Mouse (Mus musculus) intestine, embryonic 16.5 days (tissue): Measurements from ENCODE around the gene Abhd17a. TPM values are rescaled to one million over a fixed set of nuclear protein-coding genes. Genes with fewer than 3 reads are reported as not detected.
A peak's percentile ranks its signal among the peaks of the same experiment; 100 is the strongest.

Experiments
- ATAC-seq: fragments of 200-750 bp; cut with Nextera tagmentation; 2 replicates; pipeline ENCODE4 v1.8.0; 2017; ENCODE audit warnings: moderate TSS enrichment, moderate library complexity
- H3K27ac ChIP-seq: fragments of 300-500 bp; sonication (generic); 2 replicates; pipeline ENCODE4 v1.5.1; 2014; ENCODE audit warnings: mild to moderate bottlenecking, low read length
- H3K27me3 ChIP-seq: fragments of 300-500 bp; sonication (generic); replicated peaks from 2 replicates; pipeline ENCODE4 v1.6.1; 2014; ENCODE audit warnings: low read length, control low read depth, mixed read lengths; ENCODE audit not compliant: control insufficient read depth, insufficient read depth
- H3K36me3 ChIP-seq: fragments of 300-500 bp; sonication (generic); 2 replicates; pipeline ENCODE4 v1.6.1; 2014; ENCODE audit warnings: low read length, control low read depth; ENCODE audit not compliant: control insufficient read depth, insufficient read depth
- H3K4me1 ChIP-seq: fragments of 300-500 bp; sonication (generic); 2 replicates; pipeline ENCODE4 v1.6.1; 2014; ENCODE audit warnings: low read length, control low read depth, mixed read lengths; ENCODE audit not compliant: control insufficient read depth, insufficient read depth
- H3K4me2 ChIP-seq: fragments of 300-500 bp; sonication (generic); 2 replicates; pipeline ENCODE4 v1.6.1; 2014; ENCODE audit warnings: low read depth, low read length, control low read depth
- H3K4me3 ChIP-seq: fragments of 300-500 bp; sonication (generic); 2 replicates; pipeline ENCODE4 v1.5.1; 2014; ENCODE audit warnings: mild to moderate bottlenecking, low read length
- H3K9ac ChIP-seq: fragments of 300-500 bp; sonication (generic); 2 replicates; pipeline ENCODE4 v1.6.1; 2014; ENCODE audit warnings: low read depth, low read length
- H3K9me3 ChIP-seq: fragments of 300-500 bp; sonication (generic); 2 replicates; pipeline ENCODE4 v1.6.1; 2016; ENCODE audit warnings: low read length, control low read depth; ENCODE audit not compliant: control insufficient read depth
- WGBS: fragments of 180-500 bp; shearing (Covaris S2); extraction: QIAGEN DNeasy Blood & Tissue Kit; methylation state at CpG from one replicate; pipeline ENCODE4 v1.1.7; 2014; 5-methylcytosine and 5-hydroxymethylcytosine counted together
- polyA plus RNA-seq: library from polyadenylated mRNA; unstranded; fragments of >200 nt; fragmentation: Nextera tagmentation; extraction: Ambion mirVana; gene quantifications from 2 replicates; pipeline ENCODE4 v1.2.1, GENCODE M21; 2015

Gene Abhd17a
- polyA plus RNA-seq, 1 experiment from 2014 or later: 63.1 TPM

DNA sequence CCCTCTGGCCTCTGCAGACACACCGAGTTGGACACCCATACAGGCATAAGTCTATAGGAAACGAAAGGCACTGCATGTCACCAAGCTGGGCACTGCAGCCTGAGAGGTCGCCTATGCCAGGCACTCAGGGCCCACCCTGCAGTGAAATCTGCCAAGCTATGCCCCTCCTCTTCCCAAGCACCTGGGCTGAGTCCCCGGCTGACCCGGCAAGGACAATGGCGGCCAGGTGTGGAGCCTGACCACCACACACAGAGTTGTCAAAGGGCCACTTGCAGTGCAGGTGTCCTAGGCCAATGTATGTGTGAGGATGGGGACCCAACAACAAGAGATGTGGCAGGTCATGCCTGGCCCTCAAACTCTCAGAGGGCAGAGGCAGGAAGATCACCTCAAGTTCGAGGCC, 30.7 kb downstream of the Abhd17a start:
- Histone ChIP-seq H3K4me2 (no peak overlapping the region), H3K9ac (no peak overlapping the region), H3K4me1 (peaks cover 31% of the 10 kb centered on the region), H3K27me3 (no peaks in the 10 kb centered on the region), H3K36me3 (no peaks in the 10 kb centered on the region), H3K27ac (no peak overlapping the region), H3K9me3 (no peaks in the 10 kb centered on the region), H3K4me3 (no peak overlapping the region)
- 85% methylated on average over 7 of the region's 7 CpGs for WGBS
- ATAC-seq: no peak

DNA sequence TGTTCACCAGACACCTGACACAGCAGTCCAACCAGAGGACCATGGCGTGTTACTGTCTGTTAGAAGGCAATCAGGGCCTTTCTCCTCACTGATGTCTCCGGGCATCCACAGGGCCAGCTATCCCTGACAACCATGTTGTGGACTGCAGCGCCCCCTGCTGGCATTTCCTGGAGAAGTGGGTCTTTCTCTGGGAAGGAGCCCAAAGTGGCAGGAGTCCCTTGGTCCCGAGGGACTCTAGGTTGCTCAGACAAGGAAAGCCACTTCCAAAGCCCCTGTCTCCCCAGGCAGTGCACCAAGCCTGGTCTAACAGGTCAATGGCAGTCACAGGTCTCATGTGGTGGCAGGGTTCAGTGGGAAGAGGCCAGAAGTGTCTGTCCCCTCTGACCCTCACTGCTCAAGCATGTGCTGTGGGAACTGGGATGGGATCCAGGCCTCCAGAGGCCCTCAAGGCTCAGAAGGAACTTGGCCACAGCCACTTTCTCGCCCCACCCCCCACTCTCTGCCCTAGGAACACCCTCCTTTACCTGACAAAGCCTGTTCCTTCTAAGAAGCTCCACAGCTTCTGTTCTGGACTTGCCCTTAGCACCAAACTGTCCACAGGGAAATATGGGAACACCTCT, 32.7 kb downstream of the Abhd17a start:
- no peaks in the 10 kb centered on the region for H3K27me3 ChIP-seq
- no peaks in the 10 kb centered on the region for H3K36me3 ChIP-seq
- no peaks in the 10 kb centered on the region for H3K9me3 ChIP-seq
- H3K4me2 ChIP-seq: no peak overlapping the region; the same call in 1 of the 2 replicates
- 33% methylated on average over 5 of the region's 5 CpGs for WGBS
- H3K9ac ChIP-seq: peak overlapping the region; percentile 37; the same call in 1 of the 2 replicates
- no peak overlapping the region for H3K4me3 ChIP-seq
- no peak for ATAC-seq
- H3K4me1 ChIP-seq: peaks cover 38% of the 10 kb centered on the region
- H3K27ac ChIP-seq: no peak overlapping the region

DNA sequence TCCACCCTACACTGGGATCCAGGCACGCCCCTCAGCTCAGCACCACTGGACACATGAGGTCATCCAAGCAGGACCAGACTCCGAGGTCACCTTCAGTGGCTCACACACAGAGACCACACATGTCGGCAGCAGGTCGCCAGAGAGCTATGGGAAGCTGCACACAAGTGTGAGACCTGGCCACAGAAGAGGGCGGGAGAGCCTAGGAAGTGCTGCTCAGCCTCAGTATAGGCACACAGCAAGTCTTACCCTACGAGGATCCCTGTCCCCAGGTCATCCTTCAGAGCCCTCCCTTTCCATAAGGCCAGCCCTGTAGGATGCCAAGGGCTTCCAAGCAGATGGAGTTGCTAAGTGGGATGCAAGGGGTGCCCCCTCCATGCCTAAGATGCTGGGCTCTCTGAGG, 36.1 kb downstream of the Abhd17a start:
- peaks cover 7% of the 10 kb centered on the region; the same call in 1 of the 2 replicates for H3K36me3 ChIP-seq
- H3K4me2 ChIP-seq: no peak overlapping the region
- no peaks in the 10 kb centered on the region for H3K27me3 ChIP-seq
- 93% methylated on average over 6 of the region's 6 CpGs for WGBS
- no peak overlapping the region for H3K4me3 ChIP-seq
- ATAC-seq: peak; percentile 3; the same call in 1 of the 2 replicates
- H3K9me3 ChIP-seq: no peaks in the 10 kb centered on the region
- H3K4me1 ChIP-seq: peaks cover 26% of the 10 kb centered on the region
- no peak overlapping the region for H3K9ac ChIP-seq
- no peak overlapping the region for H3K27ac ChIP-seq

DNA sequence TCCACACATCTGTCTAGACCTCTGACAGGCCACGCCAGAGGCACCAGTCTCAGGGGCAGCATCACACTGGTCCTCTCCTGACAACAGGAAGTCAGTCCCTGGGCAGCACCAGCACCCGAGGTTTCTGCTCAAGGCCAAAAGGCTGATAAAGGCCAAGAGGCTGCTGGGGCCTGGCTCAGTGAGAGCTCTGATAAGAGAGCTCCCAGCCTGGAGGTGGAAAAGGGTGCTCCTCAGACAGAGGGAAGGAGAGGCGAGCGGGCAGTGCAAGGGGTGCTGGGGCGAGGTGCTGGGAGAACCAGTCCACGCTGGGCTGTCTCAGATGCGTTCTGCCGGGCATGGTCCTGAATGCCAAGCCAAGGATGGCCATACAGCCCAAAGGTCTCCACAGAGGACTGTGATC, 36.6 kb downstream of the Abhd17a start:
- Histone ChIP-seq H3K9ac (no peak overlapping the region), H3K4me3 (no peak overlapping the region), H3K27me3 (no peaks in the 10 kb centered on the region), H3K4me1 (peaks cover 22% of the 10 kb centered on the region), H3K4me2 (no peak overlapping the region), H3K9me3 (no peaks in the 10 kb centered on the region), H3K36me3 (peaks cover 7% of the 10 kb centered on the region; the same call in 1 of the 2 replicates), H3K27ac (no peak overlapping the region)
- ATAC-seq: peak; percentile 45
- 78% methylated on average over 8 of the region's 8 CpGs for WGBS

DNA sequence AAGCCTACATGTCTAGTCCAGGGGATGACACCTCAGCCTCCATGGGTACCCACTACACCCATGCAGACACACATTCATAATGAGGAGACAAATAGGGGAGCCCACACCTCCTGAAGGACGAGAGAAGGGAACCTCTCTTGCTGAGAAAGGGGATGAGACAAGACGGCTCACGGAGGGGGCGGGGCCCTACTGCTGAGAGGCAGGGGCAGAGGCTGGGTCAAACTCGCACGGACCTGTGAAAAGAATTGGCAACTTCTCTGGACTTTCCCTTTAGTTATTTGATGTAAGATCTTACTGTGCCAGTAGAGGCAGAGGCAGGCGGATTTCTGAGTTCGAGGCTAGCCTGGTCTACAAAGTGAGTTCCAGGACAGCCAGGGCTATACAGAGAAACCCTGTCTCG, 37.8 kb downstream of the Abhd17a start:
- Histone ChIP-seq H3K36me3 (peaks cover 13% of the 10 kb centered on the region; the same call in 1 of the 2 replicates), H3K9me3 (no peaks in the 10 kb centered on the region), H3K9ac (no peak overlapping the region), H3K27ac (no peak overlapping the region), H3K27me3 (no peaks in the 10 kb centered on the region), H3K4me3 (no peak overlapping the region), H3K4me2 (no peak overlapping the region), H3K4me1 (peaks cover 10% of the 10 kb centered on the region)
- no peak for ATAC-seq
- 59% methylated on average over 9 of the region's 9 CpGs for WGBS

DNA sequence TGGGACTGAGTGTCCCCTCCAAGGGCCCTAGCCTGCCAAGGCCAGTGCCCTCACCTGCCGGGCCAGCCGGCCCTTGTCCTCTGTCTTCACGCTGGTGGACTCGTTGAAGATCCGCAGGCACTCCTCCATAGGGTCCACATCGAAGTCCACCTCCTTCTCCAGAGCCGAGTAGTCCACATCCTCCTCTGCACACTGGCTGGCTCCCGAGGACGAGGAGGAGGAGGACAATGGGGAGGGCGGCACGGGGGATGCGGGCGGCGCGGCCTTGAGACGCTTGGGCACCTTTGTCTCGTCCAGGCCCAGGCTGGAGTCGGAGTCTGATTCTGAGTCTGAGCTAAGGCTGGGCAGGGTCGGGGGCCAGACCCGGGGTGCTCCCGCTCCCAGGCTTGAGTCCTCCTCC, 40.9 kb downstream of the Abhd17a start:
- Histone ChIP-seq H3K27ac (no peak overlapping the region), H3K4me3 (no peak overlapping the region), H3K36me3 (peaks cover 24% of the 10 kb centered on the region; the same call in 1 of the 2 replicates), H3K27me3 (no peaks in the 10 kb centered on the region), H3K4me1 (peaks cover 6% of the 10 kb centered on the region; the same call in 1 of the 2 replicates), H3K9ac (no peak overlapping the region), H3K4me2 (no peak overlapping the region), H3K9me3 (no peaks in the 10 kb centered on the region)
- no peak for ATAC-seq
- WGBS: 92% methylated on average over 21 of the region's 21 CpGs

DNA sequence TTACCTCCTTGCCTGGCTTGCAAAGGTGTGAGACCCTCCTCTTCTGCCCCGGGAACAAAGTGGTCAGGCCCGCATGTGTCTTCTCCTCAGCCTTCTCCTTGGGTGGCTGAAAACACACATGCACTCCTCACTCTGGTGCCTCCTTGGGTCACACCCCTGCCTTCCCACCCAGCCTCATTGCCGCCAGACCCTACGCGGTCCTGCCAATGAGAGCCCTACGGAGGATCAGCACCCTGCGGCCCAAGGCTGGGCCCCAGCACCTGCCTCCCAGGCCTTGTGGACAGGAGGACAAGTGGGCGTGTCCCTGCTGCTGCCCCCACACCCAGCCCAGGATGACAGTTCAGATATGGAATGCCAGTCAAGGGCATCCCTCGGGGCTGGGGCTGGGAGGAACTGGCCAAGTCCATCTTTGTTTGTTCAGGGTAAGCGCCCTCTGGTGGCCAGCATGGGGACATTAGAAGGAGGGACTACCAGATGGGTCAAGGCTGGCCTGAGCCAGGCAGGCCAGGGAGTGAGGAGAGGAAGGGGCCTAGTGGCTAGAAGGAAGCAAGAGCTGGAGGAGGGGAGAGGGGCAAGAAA, 41.6 kb downstream of the Abhd17a start:
- Histone ChIP-seq H3K9me3 (no peaks in the 10 kb centered on the region), H3K4me3 (no peak overlapping the region), H3K27ac (no peak overlapping the region), H3K4me2 (no peak overlapping the region), H3K9ac (no peak overlapping the region), H3K27me3 (no peaks in the 10 kb centered on the region), H3K4me1 (no peaks in the 10 kb centered on the region), H3K36me3 (peaks cover 25% of the 10 kb centered on the region; the same call in 1 of the 2 replicates)
- ATAC-seq: peak; percentile 43; the same call in 1 of the 2 replicates
- 71% methylated on average over 10 of the region's 10 CpGs for WGBS

DNA sequence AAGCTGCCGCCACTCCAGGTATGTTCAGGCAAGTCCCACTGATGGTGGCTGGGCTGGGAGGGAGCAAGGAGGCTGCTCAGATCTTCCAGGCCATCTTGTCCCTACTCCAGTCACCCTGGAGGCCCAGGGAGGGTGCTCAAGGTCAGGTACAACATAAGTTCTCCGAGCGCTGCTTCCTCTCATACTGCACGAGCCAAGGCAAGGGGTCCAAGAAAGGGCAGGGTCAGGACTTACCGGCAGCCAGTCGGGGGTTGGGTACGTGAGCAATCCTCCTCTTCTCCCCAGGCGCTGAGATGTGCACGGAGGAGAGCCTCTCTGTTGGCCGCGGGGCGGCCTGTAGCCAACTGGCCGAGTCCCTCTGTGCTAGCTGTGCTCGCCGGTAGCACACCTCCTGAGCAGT, 42.6 kb downstream of the Abhd17a start:
- Histone ChIP-seq H3K9me3 (no peaks in the 10 kb centered on the region), H3K27me3 (no peaks in the 10 kb centered on the region), H3K36me3 (peaks cover 31% of the 10 kb centered on the region; the same call in 1 of the 2 replicates), H3K9ac (no peak overlapping the region; the same call in 1 of the 2 replicates), H3K4me2 (no peak overlapping the region), H3K4me3 (no peak overlapping the region), H3K4me1 (no peaks in the 10 kb centered on the region), H3K27ac (no peak overlapping the region)
- no peak for ATAC-seq
- 90% methylated on average over 15 of the region's 15 CpGs for WGBS

DNA sequence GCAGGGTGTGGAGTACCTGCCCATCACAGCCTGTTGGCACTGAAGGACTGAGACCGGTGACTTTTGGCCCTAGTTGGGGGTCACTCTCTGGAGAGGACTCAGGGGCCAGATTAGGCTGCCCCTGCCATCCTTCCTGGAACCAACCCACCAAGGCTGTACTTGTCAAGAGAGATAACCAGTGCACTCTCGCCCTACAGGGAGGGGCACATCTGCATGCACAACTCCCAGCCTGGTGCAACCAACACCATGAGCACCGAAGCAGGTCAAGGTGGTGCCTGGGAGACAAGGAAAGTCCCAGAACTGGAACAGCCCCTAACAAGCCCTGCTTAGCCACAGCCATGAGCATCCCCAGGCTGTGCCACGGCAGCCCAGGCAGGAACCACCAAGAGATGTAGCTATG, 43.2 kb downstream of the Abhd17a start:
- Histone ChIP-seq H3K27me3 (no peaks in the 10 kb centered on the region), H3K4me1 (no peaks in the 10 kb centered on the region), H3K9me3 (no peaks in the 10 kb centered on the region), H3K4me3 (no peak overlapping the region), H3K36me3 (peaks cover 35% of the 10 kb centered on the region; the same call in 1 of the 2 replicates), H3K9ac (no peak overlapping the region), H3K4me2 (no peak overlapping the region), H3K27ac (no peak overlapping the region)
- no peak for ATAC-seq
- 97% methylated on average over 4 of the region's 4 CpGs for WGBS
